8 mouse cellular contexts compared by ENCODE assay signal in the genomic region with DNA sequence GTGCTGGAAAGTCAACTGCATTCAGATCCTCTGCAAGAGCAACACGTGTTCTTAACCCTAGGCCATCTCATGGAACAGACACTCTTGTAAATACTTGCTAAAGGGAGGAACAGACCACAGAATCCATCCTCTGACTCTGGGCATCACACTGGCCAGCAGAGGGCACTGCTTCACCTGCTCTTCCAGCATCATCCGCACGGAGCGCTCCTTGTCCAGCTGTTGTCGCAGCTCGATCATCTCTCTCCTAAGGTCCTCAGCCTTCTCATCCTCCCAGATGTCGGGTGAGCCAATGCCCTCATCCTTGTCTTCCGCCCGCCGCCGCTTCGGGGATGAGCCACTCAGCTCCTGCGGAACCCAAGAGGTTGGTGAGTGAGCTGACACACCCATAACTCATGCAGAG. TPM values are rescaled to one million over a fixed set of nuclear protein-coding genes. Genes with fewer than 3 reads are reported as not detected.
DNase-seq lines count a peak whose midpoint lies in the region; ATAC-seq and TF ChIP-seq lines count a peak whose summit lies in the region.

No protein-coding gene starts in this region.

- H3K9ac ChIP-seq in embryonic facial prominence, embryonic 11.5 days (replicated peaks; ENCODE audit: low read length), result no peak overlapping the region
- no peak overlapping the region for H3K9ac ChIP-seq in kidney, embryonic 15.5 days
- H3K9ac ChIP-seq in liver, embryonic 15.5 days, result no peak overlapping the region; the same call in 1 of the 2 replicates
- H3K9ac ChIP-seq in neural tube, embryonic 12.5 days, result no peak overlapping the region

- peak; percentile 90 for TF ChIP-seq CTCF in C2C12 (IDR thresholded peaks at IDR 0.05; ENCODE audit: control insufficient read depth, insufficient read depth, insufficient read length)

- peaks cover 30% of the 10 kb centered on the region for H3K79me3 ChIP-seq in C2C12 (ENCODE audit: low read depth)

- 36% methylated on average over 13 of the region's 13 CpGs for WGBS in embryonic facial prominence, embryonic 11.5 days
- 28% methylated on average over 13 of the region's 13 CpGs for WGBS in kidney, embryonic 15.5 days
- WGBS in liver, embryonic 15.5 days (ENCODE audit: insufficient replicate concordance), result 42% methylated on average over 13 of the region's 13 CpGs
- 42% methylated on average over 13 of the region's 13 CpGs for WGBS in neural tube, embryonic 12.5 days

- DNase-seq in adrenal gland, postnatal 10 days, result peak; percentile 79
- peak; percentile 84 for DNase-seq in embryonic facial prominence, embryonic 11.5 days (ENCODE audit: low spot score)
- DNase-seq in heart, adult 9 months (ENCODE audit: low spot score in 2 of 2), result peak; percentile 43 to 59
- peak; percentile 47 for DNase-seq in testis, postnatal 14 days (ENCODE audit: low spot score)

- peak overlapping the region; percentile 41; the same call in 1 of the 2 replicates for H3K27ac ChIP-seq in embryonic facial prominence, embryonic 11.5 days (replicated peaks; ENCODE audit: low read depth, low read length)
- 0 out of 2 replicates have a peak overlapping the region, but pooled peaks have one; percentile 11 for H3K27ac ChIP-seq in kidney, embryonic 15.5 days
- peak overlapping the region; percentile 86 for H3K27ac ChIP-seq in liver, embryonic 15.5 days (replicated peaks)
- no peak overlapping the region for H3K27ac ChIP-seq in neural tube, embryonic 12.5 days

- H3K4me2 ChIP-seq in embryonic facial prominence, embryonic 11.5 days (ENCODE audit: low read depth, low read length), result no peak overlapping the region
- no peak overlapping the region for H3K4me2 ChIP-seq in kidney, embryonic 15.5 days
- H3K4me2 ChIP-seq in liver, embryonic 15.5 days, result peak overlapping the region; percentile 36
- no peak overlapping the region for H3K4me2 ChIP-seq in neural tube, embryonic 12.5 days (replicated peaks)

- H3K27me3 ChIP-seq in C2C12 (ENCODE audit: control insufficient read depth, insufficient read depth, insufficient read length), result no peaks in the 10 kb centered on the region
- no peaks in the 10 kb centered on the region for H3K27me3 ChIP-seq in embryonic facial prominence, embryonic 11.5 days (ENCODE audit: control insufficient read depth, insufficient read depth, low read length)
- no peaks in the 10 kb centered on the region for H3K27me3 ChIP-seq in kidney, embryonic 15.5 days
- no peaks in the 10 kb centered on the region for H3K27me3 ChIP-seq in liver, embryonic 15.5 days
- no peaks in the 10 kb centered on the region for H3K27me3 ChIP-seq in neural tube, embryonic 12.5 days (replicated peaks)

- H3K4me3 ChIP-seq in C2C12 (ENCODE audit: insufficient read depth, poor library complexity, severe bottlenecking), result no peak overlapping the region
- H3K4me3 ChIP-seq in embryonic facial prominence, embryonic 11.5 days (ENCODE audit: low read depth, low read length), result no peak overlapping the region
- no peak overlapping the region for H3K4me3 ChIP-seq in kidney, embryonic 15.5 days (replicated peaks)
- no peak overlapping the region for H3K4me3 ChIP-seq in liver, embryonic 15.5 days (replicated peaks)
- H3K4me3 ChIP-seq in neural tube, embryonic 12.5 days, result no peak overlapping the region

- H3K79me2 ChIP-seq in C2C12 (ENCODE audit: control insufficient read depth, insufficient read depth), result peaks cover 48% of the 10 kb centered on the region

- H3ac ChIP-seq in C2C12 (ENCODE audit: control insufficient read depth, insufficient read length, low read depth), result no peak overlapping the region

- no peaks in the 10 kb centered on the region for H3K9me3 ChIP-seq in embryonic facial prominence, embryonic 11.5 days (replicated peaks; ENCODE audit: control insufficient read depth, low read length)
- H3K9me3 ChIP-seq in kidney, embryonic 15.5 days (replicated peaks), result no peaks in the 10 kb centered on the region
- H3K9me3 ChIP-seq in liver, embryonic 15.5 days (replicated peaks), result no peaks in the 10 kb centered on the region
- H3K9me3 ChIP-seq in neural tube, embryonic 12.5 days, result no peaks in the 10 kb centered on the region

- H3K36me3 ChIP-seq in C2C12 (ENCODE audit: control insufficient read depth, insufficient read depth), result peaks cover 57% of the 10 kb centered on the region
- peaks cover 12% of the 10 kb centered on the region for H3K36me3 ChIP-seq in embryonic facial prominence, embryonic 11.5 days (replicated peaks; ENCODE audit: control insufficient read depth, insufficient read depth, low read depth, low read length)
- H3K36me3 ChIP-seq in kidney, embryonic 15.5 days, result peaks cover 56% of the 10 kb centered on the region
- peaks cover 39% of the 10 kb centered on the region for H3K36me3 ChIP-seq in liver, embryonic 15.5 days (replicated peaks)
- H3K36me3 ChIP-seq in neural tube, embryonic 12.5 days, result peaks cover 33% of the 10 kb centered on the region

- peaks cover 12% of the 10 kb centered on the region for H3K4me1 ChIP-seq in embryonic facial prominence, embryonic 11.5 days (ENCODE audit: control insufficient read depth, insufficient read depth, low read length)
- peaks cover 30% of the 10 kb centered on the region for H3K4me1 ChIP-seq in kidney, embryonic 15.5 days
- H3K4me1 ChIP-seq in liver, embryonic 15.5 days (replicated peaks), result peaks cover 54% of the 10 kb centered on the region
- peaks cover 8% of the 10 kb centered on the region; the same call in 1 of the 2 replicates for H3K4me1 ChIP-seq in neural tube, embryonic 12.5 days

- peak; percentile 30; the same call in 1 of the 2 replicates for ATAC-seq in embryonic facial prominence, embryonic 11.5 days (replicated peaks; ENCODE audit: insufficient number of reproducible peaks, low FRiP score, low TSS enrichment, low read depth)
- peak; percentile 66 for ATAC-seq in kidney, embryonic 15.5 days (replicated peaks; ENCODE audit: low FRiP score)
- peak; percentile 27; the same call in 1 of the 2 replicates for ATAC-seq in liver, embryonic 15.5 days (ENCODE audit: insufficient read depth)
- 0 out of 2 replicates have a peak, but pooled peaks have one; percentile 41 for ATAC-seq in neural tube, embryonic 12.5 days (ENCODE audit: low FRiP score, low read depth)

TF ChIP-seq in C2C12, 6 proteins besides CTCF, POLR2A, EP300 and RAD21:
- TF ChIP-seq MYOD1 (IDR thresholded peaks at IDR 0.05; ENCODE audit: control insufficient read depth, insufficient read length, low read depth), result peak; percentile 57
- TF ChIP-seq MYOG (IDR thresholded peaks at IDR 0.05; ENCODE audit: control insufficient read depth, extremely low read depth, insufficient read length), result no peak

RNA-seq across cellular contexts. Expression of a gene that starts 8.6 kb away (rescaled TPM):
- polyA plus RNA-seq in C2C12 (2012; fragmentation: generic; extraction: Trizol), result 19.0 TPM
- 10 to 100 TPM in 1 of 2 experiments, 1 to 10 TPM in 1; 6.5 to 12.3 TPM for total RNA-seq in adrenal gland, postnatal 10 days (2021)
- 27.2 and 28.6 TPM in 2 replicates for polyA plus RNA-seq in embryonic facial prominence, embryonic 11.5 days (2014; fragmentation: Nextera tagmentation; extraction: Ambion mirVana)
- 24.6 and 25.7 TPM in 2 replicates for polyA plus RNA-seq in kidney, embryonic 15.5 days (2015; fragmentation: Nextera tagmentation; extraction: Ambion mirVana)
- polyA plus RNA-seq in liver, embryonic 15.5 days (2015; fragmentation: Nextera tagmentation; extraction: Ambion mirVana), result 5.6 and 6.4 TPM in 2 replicates
- polyA plus RNA-seq in neural tube, embryonic 12.5 days (2016; fragmentation: Nextera tagmentation; extraction: Ambion mirVana), result 13.5 and 14.2 TPM in 2 replicates

RNA-seq across cellular contexts. Expression of a gene that starts 9.4 kb away (rescaled TPM):
- 11.4 TPM for polyA plus RNA-seq in C2C12 (2012; fragmentation: generic; extraction: Trizol)
- 100 to 1,000 TPM in 1 of 2 experiments, 10 to 100 TPM in 1; 35.9 to 108 TPM for total RNA-seq in adrenal gland, postnatal 10 days (2021)
- polyA plus RNA-seq in embryonic facial prominence, embryonic 11.5 days (2014; fragmentation: Nextera tagmentation; extraction: Ambion mirVana), result 26.6 and 32.7 TPM in 2 replicates
- 19.2 and 23.8 TPM in 2 replicates for polyA plus RNA-seq in kidney, embryonic 15.5 days (2015; fragmentation: Nextera tagmentation; extraction: Ambion mirVana)
- 3.2 and 5.3 TPM in 2 replicates for polyA plus RNA-seq in liver, embryonic 15.5 days (2015; fragmentation: Nextera tagmentation; extraction: Ambion mirVana)
- polyA plus RNA-seq in neural tube, embryonic 12.5 days (2016; fragmentation: Nextera tagmentation; extraction: Ambion mirVana), result 30.2 and 33.2 TPM in 2 replicates

RNA-seq across cellular contexts. Expression of a gene that starts 43.5 kb away (rescaled TPM):
- 23.6 TPM for polyA plus RNA-seq in C2C12 (2012; fragmentation: generic; extraction: Trizol)
- total RNA-seq in adrenal gland, postnatal 10 days (2021), result 10 to 100 TPM; 22.9 to 34.3 TPM
- polyA plus RNA-seq in embryonic facial prominence, embryonic 11.5 days (2014; fragmentation: Nextera tagmentation; extraction: Ambion mirVana), result 19.9 and 21.2 TPM in 2 replicates
- polyA plus RNA-seq in kidney, embryonic 15.5 days (2015; fragmentation: Nextera tagmentation; extraction: Ambion mirVana), result 41.2 and 43.8 TPM in 2 replicates
- 2.0 and 2.3 TPM in 2 replicates for polyA plus RNA-seq in liver, embryonic 15.5 days (2015; fragmentation: Nextera tagmentation; extraction: Ambion mirVana)
- polyA plus RNA-seq in neural tube, embryonic 12.5 days (2016; fragmentation: Nextera tagmentation; extraction: Ambion mirVana), result 36.5 and 36.7 TPM in 2 replicates
